In the genomic region with DNA sequence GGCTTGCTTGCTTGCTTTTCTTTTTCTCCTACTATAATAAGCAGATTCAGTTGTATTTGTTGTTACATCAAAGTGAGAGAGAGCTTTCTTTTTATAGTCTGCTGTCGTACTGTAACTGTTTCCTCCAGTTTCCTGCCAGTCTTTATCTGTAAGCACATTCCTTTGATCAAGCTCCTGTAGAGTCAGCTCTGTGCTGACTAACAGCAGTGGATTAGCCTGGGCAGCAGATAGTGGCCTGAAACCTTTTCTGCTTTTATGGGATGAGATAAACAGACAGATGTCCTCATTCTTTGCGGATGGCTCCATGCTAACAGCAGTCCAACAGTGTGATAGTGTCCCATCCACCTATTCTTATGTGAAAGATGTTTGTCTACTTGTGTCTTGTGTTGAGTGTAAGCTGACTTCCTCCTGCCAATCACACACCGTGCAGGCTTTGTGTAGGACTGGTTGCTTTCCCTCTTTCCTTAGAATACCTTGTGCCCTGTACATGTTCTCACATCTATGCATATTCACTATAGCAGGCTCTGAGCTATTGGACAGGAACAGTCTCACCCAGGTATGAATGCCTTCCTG, we compare ENCODE assay signal across 15 mouse cellular contexts.
A peak's percentile ranks its signal among the peaks of the same experiment; 100 is the strongest.
DNase-seq lines count a peak whose midpoint lies in the region; ATAC-seq and TF ChIP-seq lines count a peak whose summit lies in the region.
"Had no signal": no experiment of that assay in that cellular context is flagged by ENCODE, and none has a peak within 500 bp of the region (broad histone marks: within the 10 kb centered on the region; RNA-seq: fewer than 3 reads in every experiment).

No protein-coding gene starts in this region.

- 14% methylated on average over 3 of the region's 3 CpGs for WGBS in heart, postnatal 0 days
- WGBS in liver, postnatal 0 days (ENCODE audit: insufficient replicate concordance): 29% methylated on average over 3 of the region's 3 CpGs
- 90% methylated on average over 3 of the region's 3 CpGs for WGBS in hindbrain, postnatal 0 days

- no peaks in the 10 kb centered on the region for H3K27me3 ChIP-seq in heart, postnatal 0 days (ENCODE audit: control insufficient read depth, insufficient read depth, low read length)
- no peaks in the 10 kb centered on the region for H3K27me3 ChIP-seq in liver, postnatal 0 days (ENCODE audit: insufficient read depth, low read length)
- no peaks in the 10 kb centered on the region for H3K27me3 ChIP-seq in hindbrain, postnatal 0 days (ENCODE audit: insufficient read depth, low read length)
- H3K27me3 ChIP-seq: neural tube, embryonic 15.5 days had no signal

- no peak for TF ChIP-seq CTCF in heart, postnatal 0 days (IDR thresholded peaks at IDR 0.05; ENCODE audit: low read depth)
- TF ChIP-seq CTCF in liver, postnatal 0 days (IDR thresholded peaks at IDR 0.05; ENCODE audit: low read depth): no peak
- TF ChIP-seq CTCF in hindbrain, postnatal 0 days (IDR thresholded peaks at IDR 0.05; ENCODE audit: low read depth): no peak

- no peaks in the 10 kb centered on the region for H3K9me3 ChIP-seq in heart, postnatal 0 days (replicated peaks; ENCODE audit: control insufficient read depth, low read length)
- H3K9me3 ChIP-seq in liver, postnatal 0 days (ENCODE audit: low read length): no peaks in the 10 kb centered on the region
- H3K9me3 ChIP-seq in hindbrain, postnatal 0 days (ENCODE audit: low read length): no peaks in the 10 kb centered on the region
- H3K9me3 ChIP-seq: neural tube, embryonic 15.5 days had no signal

- no peak for TF ChIP-seq EP300 in heart, postnatal 0 days (IDR thresholded peaks at IDR 0.05; ENCODE audit: low read depth)
- TF ChIP-seq EP300 in liver, postnatal 0 days (IDR thresholded peaks at IDR 0.05; ENCODE audit: low read depth): peak; percentile 96

- H3K27ac ChIP-seq in heart, postnatal 0 days (ENCODE audit: low read depth): peak overlapping the region; percentile 54
- H3K27ac ChIP-seq in liver, postnatal 0 days (ENCODE audit: low read depth): peak overlapping the region; percentile 70
- H3K27ac ChIP-seq in hindbrain, postnatal 0 days: no peak overlapping the region
- H3K27ac ChIP-seq: neural tube, embryonic 15.5 days had no signal

- H3K4me2 ChIP-seq in heart, postnatal 0 days (ENCODE audit: low read depth, low read length): no peak overlapping the region
- no peak overlapping the region for H3K4me2 ChIP-seq in liver, postnatal 0 days (ENCODE audit: low read depth, low read length)
- no peak overlapping the region for H3K4me2 ChIP-seq in hindbrain, postnatal 0 days (ENCODE audit: low read depth, low read length)
- H3K4me2 ChIP-seq: neural tube, embryonic 15.5 days had no signal

- H3K36me3 ChIP-seq in heart, postnatal 0 days (replicated peaks; ENCODE audit: control insufficient read depth, insufficient read depth, low read length): peaks cover 48% of the 10 kb centered on the region
- H3K36me3 ChIP-seq in liver, postnatal 0 days (replicated peaks; ENCODE audit: insufficient read depth, low read length): peaks cover 29% of the 10 kb centered on the region
- H3K36me3 ChIP-seq in hindbrain, postnatal 0 days (ENCODE audit: insufficient read depth, low read length): peaks cover 38% of the 10 kb centered on the region

- no peak overlapping the region for H3K9ac ChIP-seq in heart, postnatal 0 days (replicated peaks; ENCODE audit: low read depth, low read length)
- H3K9ac ChIP-seq in liver, postnatal 0 days (replicated peaks): no peak overlapping the region
- H3K9ac ChIP-seq in hindbrain, postnatal 0 days (replicated peaks; ENCODE audit: low read length): no peak overlapping the region
- H3K9ac ChIP-seq: neural tube, embryonic 15.5 days had no signal

- ATAC-seq in heart, postnatal 0 days (ENCODE audit: insufficient read depth, low read depth): peak; percentile 53
- ATAC-seq in CD4-positive, CD25-positive, alpha-beta regulatory T cell, adult 4 months: peak; percentile 34
- peak; percentile 94 for ATAC-seq in liver, postnatal 0 days
- ATAC-seq in hindbrain, postnatal 0 days: no peak
- ATAC-seq: activated CD4-positive, CD25-positive, alpha-beta regulatory T cell, adult 4 months; forebrain, embryonic 16.5 days; midbrain, embryonic 16.5 days had no signal

- no peak overlapping the region for H3K4me3 ChIP-seq in heart, postnatal 0 days (ENCODE audit: low read depth, low read length)
- no peak overlapping the region for H3K4me3 ChIP-seq in liver, postnatal 0 days (ENCODE audit: low read depth, low read length)
- no peak overlapping the region for H3K4me3 ChIP-seq in hindbrain, postnatal 0 days (ENCODE audit: low read length)
- H3K4me3 ChIP-seq: neural tube, embryonic 15.5 days had no signal

- H3K4me1 ChIP-seq in heart, postnatal 0 days (ENCODE audit: control insufficient read depth, insufficient read depth): peaks cover 10% of the 10 kb centered on the region; the same call in 1 of the 2 replicates
- 0 out of 2 replicates have a peak, but pooled peaks cover 3% of the 10 kb centered on the region for H3K4me1 ChIP-seq in liver, postnatal 0 days (ENCODE audit: insufficient read depth)
- no peaks in the 10 kb centered on the region for H3K4me1 ChIP-seq in hindbrain, postnatal 0 days (ENCODE audit: insufficient read depth, low read length)
- H3K4me1 ChIP-seq: neural tube, embryonic 15.5 days had no signal

- peak; percentile 51 for DNase-seq in heart, postnatal 0 days (ENCODE audit: low spot score)
- DNase-seq in heart, adult 9 months (ENCODE audit: low spot score in 2 of 2): no peak
- DNase-seq in c-Kit-positive CD71-positive TER-119-positive erythroid progenitor cells, embryonic 14.5 days (ENCODE audit: low spot score): peak; percentile 69
- DNase-seq in liver, postnatal 0 days: no peak
- DNase-seq in adrenal gland, adult 18-20 months (ENCODE audit: low spot score in 2 of 2): no peak
- DNase-seq in hindbrain, postnatal 0 days (ENCODE audit: low spot score): no peak
- DNase-seq in frontal cortex, adult 2 months (ENCODE audit: extremely low spot score in 1 of 2, low spot score in 1 of 2): no peak
- DNase-seq: cerebellum, adult 2 months; kidney, adult 11 months; right cerebral cortex, postnatal 14 days had no signal

Comparison
In these comparisons a context has a peak if more than half of its experiments do, and no peak if none do; other contexts are left out.
1. DNase-seq: peak in heart, postnatal 0 days (single experiment) and c-Kit-positive CD71-positive TER-119-positive erythroid progenitor cells, embryonic 14.5 days (single experiment); none in heart, adult 9 months (0 of 2), liver, postnatal 0 days (single experiment), adrenal gland, adult 18-20 months (0 of 2), hindbrain, postnatal 0 days (single experiment) and frontal cortex, adult 2 months (0 of 2).